Mouse (Mus musculus) intestine, postnatal 0 days (tissue): Measurements from ENCODE around the gene Zbtb16. TPM values are rescaled to one million over a fixed set of nuclear protein-coding genes. Genes with fewer than 3 reads are reported as not detected.
A peak's percentile ranks its signal among the peaks of the same experiment; 100 is the strongest.

Experiments used
- ATAC-seq: fragments of 200-750 bp; cut with Nextera tagmentation; 2 replicates; pipeline ENCODE4 v1.8.0; 2017; ENCODE audit warnings: mild to moderate bottlenecking, moderate TSS enrichment, moderate library complexity
- H3K27ac ChIP-seq: fragments of 300-500 bp; sonication (generic); 2 replicates; pipeline ENCODE4 v1.5.1; 2014; ENCODE audit warnings: mild to moderate bottlenecking, low read depth, low read length, moderate library complexity
- H3K27me3 ChIP-seq: fragments of 300-500 bp; sonication (generic); replicated peaks from 2 replicates; pipeline ENCODE4 v1.6.1; 2014; ENCODE audit warnings: low read length, mixed read lengths; ENCODE audit not compliant: control insufficient read depth, insufficient read depth
- H3K36me3 ChIP-seq: fragments of 300-500 bp; sonication (generic); 2 replicates; pipeline ENCODE4 v1.6.1; 2014; ENCODE audit warnings: mild to moderate bottlenecking, moderate library complexity; ENCODE audit not compliant: control insufficient read depth, insufficient read depth
- H3K4me1 ChIP-seq: fragments of 300-500 bp; sonication (generic); replicated peaks from 2 replicates; pipeline ENCODE4 v1.6.1; 2014; ENCODE audit warnings: antibody characterized with exemption, low read length, mixed read lengths; ENCODE audit not compliant: control insufficient read depth, insufficient read depth
- H3K4me2 ChIP-seq: fragments of 300-500 bp; sonication (generic); replicated peaks from 2 replicates; pipeline ENCODE4 v1.6.1; 2014; ENCODE audit warnings: low read depth, mild to moderate bottlenecking, moderate library complexity
- H3K4me3 ChIP-seq: fragments of 300-500 bp; sonication (generic); 2 replicates; pipeline ENCODE4 v1.5.1; 2014; ENCODE audit warnings: low read depth, low read length
- H3K9ac ChIP-seq: fragments of 300-500 bp; sonication (generic); 2 replicates; pipeline ENCODE4 v1.6.1; 2014; ENCODE audit warnings: mild to moderate bottlenecking, low read depth, low read length
- H3K9me3 ChIP-seq: fragments of 300-500 bp; sonication (generic); 2 replicates; pipeline ENCODE4 v1.6.1; 2016; ENCODE audit warnings: mixed run types; ENCODE audit not compliant: control insufficient read depth
- CTCF ChIP-seq: sonication (generic); IDR thresholded peaks from 2 replicates; pipeline ENCODE4 v1.5.1; 2016; ENCODE audit warnings: low read depth, mild to moderate bottlenecking, control low read depth, antibody characterized with exemption, moderate library complexity
- WGBS: fragments of 180-500 bp; shearing (Covaris S2); extraction: QIAGEN DNeasy Blood & Tissue Kit; methylation state at CpG from one replicate; pipeline ENCODE4 v1.1.7; 2014; 5-methylcytosine and 5-hydroxymethylcytosine counted together
- polyA plus RNA-seq: library from polyadenylated mRNA; unstranded; fragments of >200 nt; fragmentation: Nextera tagmentation; extraction: Ambion mirVana; gene quantifications from 2 replicates; pipeline ENCODE4 v1.2.1, GENCODE M21; 2015

The Zbtb16 gene
- polyA plus RNA-seq, 1 experiment from 2014 or later = 0.91 TPM

- no peak for TF ChIP-seq CTCF
- no peak overlapping the region for H3K4me2 ChIP-seq
- H3K4me3 ChIP-seq = no peak overlapping the region
- peaks cover 9% of the 10 kb centered on the region; the same call in 1 of the 2 replicates for H3K4me1 ChIP-seq
- H3K9ac ChIP-seq = no peak overlapping the region
- H3K27ac ChIP-seq = no peak overlapping the region
- H3K27me3 ChIP-seq = no peaks in the 10 kb centered on the region
- no peaks in the 10 kb centered on the region for H3K36me3 ChIP-seq
- H3K9me3 ChIP-seq = no peaks in the 10 kb centered on the region
- no peak for ATAC-seq
- 68% methylated on average over 4 of the region's 4 CpGs for WGBS
Measured at GRCm38 (mm10) chr9:48695796-48696195, 140.2 kb downstream of the Zbtb16 start.

- no peak overlapping the region for H3K4me3 ChIP-seq
- WGBS = 17% methylated on average over 10 of the region's 10 CpGs
- peaks cover 9% of the 10 kb centered on the region; the same call in 1 of the 2 replicates for H3K4me1 ChIP-seq
- TF ChIP-seq CTCF = no peak
- peak; percentile 51 for ATAC-seq
- H3K36me3 ChIP-seq = no peaks in the 10 kb centered on the region
- H3K9me3 ChIP-seq = no peaks in the 10 kb centered on the region
- no peak overlapping the region for H3K27ac ChIP-seq
- H3K9ac ChIP-seq = 0 out of 2 replicates have a peak overlapping the region, but pooled peaks have one; percentile 11
- no peaks in the 10 kb centered on the region for H3K27me3 ChIP-seq
- H3K4me2 ChIP-seq = peak overlapping the region; percentile 44
Measured at GRCm38 (mm10) chr9:48694616-48695061, 141.4 kb downstream of the Zbtb16 start.

- Histone ChIP-seq H3K9me3 (no peaks in the 10 kb centered on the region), H3K27ac (no peak overlapping the region), H3K4me2 (no peak overlapping the region), H3K36me3 (no peaks in the 10 kb centered on the region), H3K4me1 (peaks cover 9% of the 10 kb centered on the region; the same call in 1 of the 2 replicates), H3K9ac (no peak overlapping the region), H3K27me3 (no peaks in the 10 kb centered on the region), H3K4me3 (no peak overlapping the region)
- 69% methylated on average over 7 of the region's 7 CpGs for WGBS
- TF ChIP-seq CTCF = no peak
- ATAC-seq = no peak
Measured at GRCm38 (mm10) chr9:48693696-48694095, 142.3 kb downstream of the Zbtb16 start.

DNA sequence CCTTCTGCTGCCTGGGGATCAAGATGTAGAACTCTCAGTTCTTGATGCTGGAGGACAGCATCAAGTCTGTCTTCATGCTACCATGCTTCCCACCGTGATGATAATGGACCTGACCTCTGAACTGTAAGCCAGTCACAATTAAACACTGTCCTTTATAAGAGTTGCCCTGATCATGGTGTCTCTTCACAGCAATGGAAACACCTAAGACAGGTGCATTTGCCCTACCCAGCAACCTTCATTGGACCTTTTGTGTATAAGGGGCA, 146.4 kb downstream of the Zbtb16 start:
- WGBS = 54% methylated on average over 1 of the region's 1 CpGs
- H3K4me3 ChIP-seq = no peak overlapping the region
- H3K9me3 ChIP-seq = no peaks in the 10 kb centered on the region
- ATAC-seq = no peak
- no peak overlapping the region for H3K4me2 ChIP-seq
- H3K9ac ChIP-seq = no peak overlapping the region
- H3K4me1 ChIP-seq = peaks cover 2% of the 10 kb centered on the region; the same call in 1 of the 2 replicates
- no peaks in the 10 kb centered on the region for H3K27me3 ChIP-seq
- TF ChIP-seq CTCF = no peak
- no peaks in the 10 kb centered on the region for H3K36me3 ChIP-seq
- no peak overlapping the region for H3K27ac ChIP-seq

DNA sequence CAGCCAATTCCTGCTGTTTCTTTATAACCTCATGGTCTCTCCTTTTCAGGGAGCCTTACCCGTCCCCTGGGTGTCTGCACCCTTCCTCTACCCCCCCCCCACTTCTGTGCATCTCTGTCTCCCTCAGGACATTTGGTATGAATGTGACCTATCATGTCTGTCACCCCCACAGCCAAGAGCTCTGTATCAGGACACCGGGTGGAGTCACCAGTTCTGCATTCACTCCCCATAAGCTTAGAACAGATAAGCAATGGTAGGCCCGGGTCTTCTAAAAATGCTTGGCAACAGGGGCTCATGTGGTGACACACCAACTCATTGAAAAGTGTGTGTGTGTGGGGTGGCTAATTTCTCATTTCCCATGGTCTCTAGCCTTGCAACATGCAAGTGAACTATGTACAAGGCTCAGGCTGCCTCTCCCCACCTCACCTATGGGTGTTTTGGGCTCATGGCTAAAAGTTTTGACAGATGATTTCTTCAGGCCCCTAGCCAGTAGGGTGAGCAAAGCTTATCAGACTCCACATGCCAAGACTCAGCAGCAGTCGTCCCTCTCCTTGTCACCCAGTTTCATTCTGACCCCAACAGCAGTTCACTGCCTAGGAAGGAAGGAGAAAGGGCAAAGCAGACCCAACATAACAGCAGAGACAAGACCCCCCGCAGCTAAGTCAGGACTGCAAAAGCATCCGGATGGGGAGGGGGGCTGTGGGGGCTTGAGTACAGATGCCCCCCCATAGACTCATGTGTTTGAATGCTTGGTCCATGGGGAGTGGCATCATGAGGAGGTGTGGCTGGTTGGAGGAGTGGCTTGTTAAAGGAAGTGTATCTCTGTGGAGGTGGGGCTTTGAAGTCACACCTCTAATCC, 146.9 kb downstream of the Zbtb16 start:
- Histone ChIP-seq H3K9me3 (no peaks in the 10 kb centered on the region), H3K27ac (no peak overlapping the region), H3K36me3 (no peaks in the 10 kb centered on the region), H3K4me1 (no peaks in the 10 kb centered on the region), H3K4me2 (no peak overlapping the region), H3K4me3 (no peak overlapping the region), H3K27me3 (no peaks in the 10 kb centered on the region), H3K9ac (no peak overlapping the region)
- no peak for TF ChIP-seq CTCF
- no peak for ATAC-seq
- 70% methylated on average over 6 of the region's 6 CpGs for WGBS

DNA sequence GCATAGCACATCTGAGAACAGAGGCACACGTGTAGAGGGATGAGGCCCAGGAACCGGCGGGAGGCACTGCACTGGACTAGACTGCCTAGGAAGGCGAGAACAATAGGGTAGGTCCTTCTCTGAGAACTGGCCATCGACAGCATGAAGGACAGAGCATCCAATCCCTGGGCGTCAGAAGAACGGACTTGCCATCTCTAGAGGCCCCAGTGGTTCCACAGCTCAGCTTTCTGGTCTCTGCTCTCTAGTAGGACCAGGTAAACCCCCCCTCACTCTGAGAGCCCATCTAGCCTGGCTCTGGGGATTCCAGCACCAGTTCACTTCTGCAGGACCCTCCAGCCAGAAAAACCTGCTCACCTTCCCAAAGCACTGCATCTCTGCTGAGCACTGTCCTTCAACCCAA, 148.1 kb downstream of the Zbtb16 start:
- Histone ChIP-seq H3K4me1 (no peaks in the 10 kb centered on the region), H3K4me2 (no peak overlapping the region), H3K9ac (no peak overlapping the region), H3K4me3 (no peak overlapping the region), H3K36me3 (no peaks in the 10 kb centered on the region), H3K27ac (no peak overlapping the region), H3K27me3 (no peaks in the 10 kb centered on the region), H3K9me3 (no peaks in the 10 kb centered on the region)
- WGBS = 82% methylated on average over 7 of the region's 7 CpGs
- no peak for ATAC-seq
- no peak for TF ChIP-seq CTCF
